Mouse (Mus musculus) C2C12 (cell line): ENCODE measurements around the gene Plcg1.

ENCODE experiments used
- CTCF ChIP-seq: IDR thresholded peaks from one replicate; pipeline ENCODE4 v1.5.1; 2011; ENCODE audit not compliant: control insufficient read depth, insufficient read depth, insufficient read length
- FOSL1 ChIP-seq: IDR thresholded peaks from one replicate; pipeline ENCODE4 v1.8.0; 2011; ENCODE audit warnings: mild to moderate bottlenecking, low read length; ENCODE audit not compliant: poor library complexity, insufficient read depth, severe bottlenecking
- MYOG ChIP-seq: IDR thresholded peaks from one replicate; pipeline ENCODE4 v1.6.1; 2011; ENCODE audit not compliant: control insufficient read depth, insufficient read length; ENCODE audit errors: extremely low read depth

- TF ChIP-seq FOSL1 (no peak), CTCF (no peak), MYOG (no peak)
These were observed 49.7 kb downstream of the Plcg1 start for GRCm38 (mm10) chr2:160780834-160781219.
